Mouse (Mus musculus): ENCODE data around the gene Afdn.
"Not testable (repeated sequence)": the region's sequence is repeated elsewhere in the genome, so short reads cannot be mapped to it uniquely, and the experiment has no call there.

The Afdn gene

DNA sequence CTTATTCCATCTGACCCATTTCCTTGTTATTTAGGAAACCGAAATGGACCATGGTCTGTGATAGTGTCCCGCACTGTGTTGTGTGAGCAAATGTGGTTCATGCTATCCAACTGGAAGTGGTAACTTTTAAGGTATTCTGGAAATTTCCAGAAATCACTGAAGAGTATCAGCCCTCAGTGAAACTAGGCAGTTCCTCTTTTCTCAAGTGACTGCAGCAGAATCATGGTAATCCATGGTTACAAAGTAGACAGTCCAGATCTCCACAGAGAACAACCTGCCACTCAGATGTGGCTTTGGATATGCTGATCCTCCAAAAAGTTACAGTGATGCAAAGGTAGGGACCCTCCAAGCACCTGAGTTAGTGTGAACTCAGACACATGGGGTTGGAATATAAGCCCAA, 21.4 kb upstream of the Afdn start:
- no peak for DNase-seq (ENCODE audit: low spot score)

DNA sequence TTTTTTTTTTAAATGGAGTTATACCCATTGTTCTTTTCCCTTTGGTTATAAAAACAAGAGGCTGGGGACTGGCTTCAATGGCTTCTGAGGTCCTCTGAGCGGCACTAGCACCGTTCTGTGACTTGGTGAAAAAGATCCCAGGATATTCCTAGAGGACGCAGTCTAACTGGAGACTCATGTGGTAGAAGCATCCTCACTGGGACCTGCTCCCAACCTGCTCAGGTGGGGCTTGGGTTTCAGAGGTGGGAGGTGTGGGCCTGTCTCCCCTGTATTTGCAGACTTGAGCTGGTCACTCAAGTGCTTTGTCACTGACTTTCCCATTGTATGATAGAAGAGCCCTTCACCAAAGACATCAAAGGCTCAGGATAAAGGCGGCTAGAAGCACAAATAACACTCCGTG, 20.4 kb upstream of the Afdn start:
- DNase-seq (ENCODE audit: low spot score): no peak

DNA sequence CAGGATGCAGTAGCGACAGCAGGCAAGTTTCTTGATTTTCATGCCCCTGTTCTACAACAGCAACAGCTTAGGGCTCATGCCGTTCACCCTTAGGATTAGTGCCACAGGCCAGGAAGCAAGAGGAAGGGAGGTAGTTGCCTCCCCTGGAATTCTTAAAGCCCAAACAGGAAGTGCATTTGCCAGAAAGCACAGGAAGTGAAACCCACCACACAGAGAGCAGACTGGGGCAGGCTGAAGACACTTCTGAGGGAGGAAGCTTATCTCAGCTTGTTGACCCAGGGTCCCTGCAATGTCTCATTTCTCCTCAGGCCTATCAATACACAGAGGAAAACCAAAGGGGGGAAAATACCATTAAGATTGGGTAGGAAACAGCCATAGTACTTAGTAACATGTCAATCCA, 19.5 kb upstream of the Afdn start:
- DNase-seq (ENCODE audit: low spot score): peak; percentile 2

DNA sequence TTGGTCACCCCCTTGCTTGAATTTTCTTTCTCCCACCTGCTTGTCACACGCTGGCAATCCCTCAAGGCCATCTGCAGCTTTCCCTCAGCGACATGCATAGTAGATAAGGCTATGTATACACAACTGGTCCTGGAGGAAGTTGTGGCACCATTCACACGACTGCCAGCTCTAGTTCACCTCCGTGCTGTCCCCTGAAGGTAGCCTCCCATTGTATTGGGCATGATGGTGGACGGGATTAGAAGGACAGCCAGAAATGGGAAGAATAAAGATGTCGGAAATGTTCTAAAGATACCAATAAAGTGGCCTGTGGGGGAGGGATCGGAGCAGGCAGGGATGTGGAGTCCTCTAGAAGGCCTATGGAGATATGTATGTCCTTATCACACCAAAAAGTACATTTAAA, 18.7 kb upstream of the Afdn start:
- no peak for DNase-seq (ENCODE audit: low spot score)

DNA sequence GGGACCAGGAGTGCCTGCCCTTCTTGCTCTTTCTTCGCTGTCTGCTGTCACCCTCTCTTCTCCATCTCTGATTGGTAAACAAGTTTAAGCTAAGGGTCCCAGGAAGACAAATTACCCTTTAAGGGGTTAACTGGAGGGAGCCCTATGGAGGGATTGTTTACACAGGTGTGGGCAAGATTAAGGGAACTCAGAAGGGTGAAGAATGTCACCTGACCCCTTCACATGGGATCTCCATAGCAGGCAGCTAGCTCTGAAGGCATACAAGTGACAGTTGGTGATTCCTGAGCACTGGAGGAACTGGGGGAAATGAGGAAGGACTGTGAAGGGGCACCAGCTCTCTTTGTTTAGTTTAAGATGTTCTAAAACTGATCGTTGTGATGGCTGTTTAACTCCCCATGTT, 18.0 kb upstream of the Afdn start:
- DNase-seq (ENCODE audit: low spot score): no peak

DNA sequence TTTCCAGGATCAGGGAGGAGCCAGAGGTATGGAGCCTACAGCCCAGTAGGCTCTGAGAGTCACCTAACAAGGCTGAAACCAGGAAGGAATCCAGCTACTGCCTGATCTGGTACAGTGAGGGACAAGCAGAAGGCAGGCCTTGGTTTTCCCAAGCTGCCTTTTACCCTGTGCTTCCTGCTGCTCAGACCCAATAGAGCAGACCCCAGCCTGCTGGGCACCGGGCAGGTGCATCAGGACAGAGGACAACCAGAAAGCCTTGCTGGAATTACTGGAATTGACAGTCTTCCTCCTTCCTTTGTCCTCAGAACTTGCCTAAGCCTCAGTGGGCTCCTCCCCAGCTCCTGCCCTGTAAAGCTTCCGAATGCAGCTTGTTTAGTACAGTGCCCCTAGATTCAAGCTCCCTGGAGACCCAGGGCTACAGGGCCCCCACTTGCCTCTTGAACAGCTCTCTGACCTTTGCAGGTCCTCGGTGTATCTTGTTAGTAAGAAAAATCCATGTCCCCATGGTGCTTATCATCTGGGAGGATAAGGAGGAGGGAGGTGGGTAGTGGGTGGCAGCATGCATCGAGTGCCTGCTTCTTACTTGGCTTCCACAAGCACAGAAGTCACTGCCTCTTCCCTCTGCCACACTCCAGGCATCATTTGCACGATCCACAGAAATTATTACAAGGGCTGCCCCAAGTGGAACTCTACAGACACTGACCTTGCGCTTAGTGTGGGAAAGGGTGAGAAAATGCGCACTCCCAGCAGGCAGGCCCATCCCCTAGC, 17.2 kb upstream of the Afdn start:
- no peak for DNase-seq (ENCODE audit: low spot score)

DNA sequence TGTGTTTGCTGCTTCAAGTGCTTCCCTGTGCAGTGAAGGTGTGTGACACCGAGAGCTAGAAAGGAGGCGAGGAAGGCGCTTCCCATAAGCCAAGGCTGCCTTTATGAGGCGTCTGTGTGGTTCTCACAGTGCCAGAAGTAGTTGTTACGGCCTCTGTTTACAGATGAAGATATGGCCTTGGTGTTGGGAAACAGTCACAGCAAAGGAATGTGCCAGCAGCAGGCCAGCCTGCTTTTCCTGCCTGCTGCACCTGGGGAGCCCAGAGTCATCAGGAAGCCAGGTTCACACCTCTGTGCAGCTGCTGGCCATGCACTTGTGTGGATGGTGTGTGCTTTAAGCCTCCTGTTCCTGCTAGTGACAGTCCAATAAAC, 16.6 kb upstream of the Afdn start:
- DNase-seq (ENCODE audit: low spot score): peak; percentile 28

DNA sequence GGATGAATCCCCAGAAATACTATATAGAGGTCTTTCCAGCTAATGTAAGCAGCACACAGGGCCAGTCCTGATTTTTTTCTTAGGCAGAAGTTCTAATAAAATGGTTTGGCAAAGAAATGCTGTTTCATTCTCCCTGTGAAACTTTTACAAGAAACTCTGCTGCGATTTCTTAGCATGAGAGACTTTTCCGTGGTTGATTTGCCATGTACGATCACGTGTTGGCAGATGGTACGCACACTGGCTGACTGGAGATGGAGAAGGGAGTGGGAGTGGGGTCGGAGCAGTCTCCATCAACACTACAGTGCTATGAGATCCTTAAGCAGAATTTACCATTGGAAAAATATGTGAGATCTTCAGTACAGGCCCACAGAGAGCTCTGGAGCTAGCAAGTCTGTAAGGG, 16.1 kb upstream of the Afdn start:
- no peak for DNase-seq (ENCODE audit: low spot score)

DNA sequence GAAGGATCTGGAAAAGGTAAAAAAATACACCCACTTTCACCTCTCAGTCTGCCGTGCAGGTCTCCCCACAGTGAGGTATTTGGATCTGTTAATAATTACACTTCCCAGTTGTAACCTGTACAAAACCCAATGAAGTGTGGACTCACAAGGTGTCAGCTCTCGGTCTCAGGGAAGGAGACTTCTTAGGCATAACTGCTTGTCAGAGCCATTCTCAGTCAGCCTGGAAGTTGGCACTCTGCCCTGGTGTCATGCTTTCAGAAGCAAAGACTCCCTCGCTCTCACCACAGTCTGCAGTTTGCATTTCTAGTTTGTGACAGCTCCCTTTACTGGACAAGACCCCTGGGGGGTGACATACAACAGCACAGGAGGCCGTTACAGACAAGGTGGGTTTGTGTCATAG, 15.5 kb upstream of the Afdn start:
- peak; percentile 39 for DNase-seq (ENCODE audit: low spot score)

DNA sequence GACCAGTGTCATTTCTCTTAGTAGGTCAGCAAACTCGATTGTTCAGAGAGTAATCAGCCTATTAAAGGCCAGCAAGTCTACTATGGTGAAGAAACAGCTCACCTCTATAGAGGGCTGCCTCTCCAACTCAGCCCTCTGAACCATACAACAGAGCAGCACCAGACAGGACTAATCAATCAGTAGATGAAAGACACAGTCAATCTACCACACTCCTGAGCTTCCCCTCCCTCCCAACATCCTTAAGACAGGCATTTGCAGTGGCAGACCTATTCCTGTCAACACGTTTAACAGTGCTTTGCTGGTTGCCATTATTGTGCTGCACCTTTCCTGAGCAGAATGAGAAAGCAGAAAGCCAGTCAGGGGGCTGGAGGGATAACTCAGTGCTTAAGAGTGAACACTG, 15.0 kb upstream of the Afdn start:
- no peak for DNase-seq (ENCODE audit: low spot score)

DNA sequence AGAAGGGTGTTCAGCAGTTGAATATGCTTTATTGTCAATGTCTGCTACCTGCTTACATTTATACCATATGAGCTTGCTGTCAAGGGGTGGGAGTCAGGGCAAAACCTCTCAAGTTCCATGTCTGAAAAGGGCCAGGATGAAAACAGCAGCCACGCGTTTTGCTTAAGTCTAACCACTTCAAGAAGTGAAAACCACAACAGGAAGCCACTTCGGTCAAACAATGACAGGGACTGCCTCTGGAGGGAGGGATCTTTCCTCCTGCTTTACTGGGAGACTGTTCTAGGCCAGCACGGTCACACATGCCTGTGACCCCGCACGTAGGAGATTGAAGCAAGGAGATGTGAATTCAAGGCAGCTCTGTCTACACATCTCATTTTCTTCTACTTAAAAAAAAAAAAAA, 14.0 kb upstream of the Afdn start:
- no peak for DNase-seq (ENCODE audit: low spot score)

DNA sequence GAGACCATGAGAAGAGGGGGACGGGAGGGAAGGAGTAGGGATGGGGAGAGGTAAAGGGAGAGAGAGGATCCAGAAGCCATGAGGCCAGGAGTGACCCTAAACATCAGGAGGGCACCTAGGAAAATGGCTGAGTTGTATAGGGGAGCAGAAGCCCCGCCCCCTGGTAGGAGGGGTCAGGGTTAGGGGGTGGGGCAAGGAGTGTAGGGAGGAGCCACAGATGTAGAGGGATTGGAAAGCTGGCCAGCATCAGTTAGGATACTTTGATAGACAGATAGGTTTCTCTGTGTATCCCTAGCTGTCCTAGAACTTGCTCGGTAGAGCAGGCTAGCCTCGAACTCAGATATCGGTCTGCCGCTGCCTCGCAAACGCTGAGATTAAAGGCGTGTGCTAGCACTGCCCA, 12.7 kb upstream of the Afdn start:
- DNase-seq (ENCODE audit: low spot score): no peak

DNA sequence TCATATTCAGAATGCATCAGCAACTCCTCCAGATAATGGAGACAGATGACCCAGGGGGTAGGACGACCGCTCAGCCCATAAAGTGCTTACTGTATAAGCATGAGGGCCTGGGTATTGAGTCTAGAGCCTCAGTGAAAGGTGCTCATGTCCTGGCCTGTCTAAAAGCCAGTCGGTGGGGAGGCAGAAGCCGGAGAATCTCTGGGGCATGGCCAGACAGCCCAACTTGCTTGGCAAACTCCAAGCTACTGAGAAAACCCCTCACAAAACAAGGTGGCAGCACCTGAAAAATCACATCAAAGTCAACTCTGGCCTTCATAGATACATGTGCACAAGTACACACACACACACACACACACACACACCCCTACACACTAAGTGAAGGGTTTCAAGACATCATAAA, 11.3 kb upstream of the Afdn start:
- DNase-seq (ENCODE audit: low spot score): no peak

DNA sequence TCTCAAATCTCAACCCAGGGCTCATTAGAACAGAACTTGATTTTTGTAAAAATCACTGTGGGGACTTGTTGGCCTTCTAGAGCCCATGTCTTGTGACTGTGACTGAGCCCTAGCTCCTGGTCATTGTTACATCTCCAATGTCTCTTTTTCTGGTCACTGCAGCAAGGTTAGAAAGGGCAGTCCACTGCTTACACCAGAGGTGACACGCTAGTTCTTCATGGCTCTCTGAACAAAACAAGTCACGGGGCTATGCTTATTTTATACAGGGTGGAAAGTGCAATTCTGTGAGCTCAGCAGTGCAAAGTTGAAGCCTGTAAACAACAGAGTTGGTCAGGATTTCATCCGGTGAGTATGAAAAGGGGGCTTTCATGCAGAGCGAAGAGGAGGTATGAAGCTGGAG, 6.4 kb upstream of the Afdn start:
- DNase-seq (ENCODE audit: low spot score): no peak

DNA sequence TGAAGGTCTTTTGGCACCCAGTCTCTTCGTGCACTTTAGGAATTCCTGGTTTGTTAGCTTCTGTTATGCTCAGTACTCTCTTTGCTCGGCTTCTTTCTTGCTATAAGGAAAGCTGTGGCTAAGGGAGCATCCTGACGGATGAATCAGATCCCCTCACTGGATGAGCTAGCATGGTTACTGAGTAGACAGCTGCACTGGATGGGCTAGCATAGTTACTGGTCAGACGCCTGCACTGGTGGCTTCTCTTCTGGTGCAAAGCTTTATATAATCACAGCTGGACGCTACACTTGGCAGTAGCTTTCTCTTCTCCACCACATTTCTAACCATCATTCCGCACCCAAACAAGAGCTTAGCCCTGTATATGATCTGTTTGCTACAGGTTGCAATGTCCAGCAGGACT, 5.4 kb upstream of the Afdn start:
- no peak for DNase-seq (ENCODE audit: low spot score)

DNA sequence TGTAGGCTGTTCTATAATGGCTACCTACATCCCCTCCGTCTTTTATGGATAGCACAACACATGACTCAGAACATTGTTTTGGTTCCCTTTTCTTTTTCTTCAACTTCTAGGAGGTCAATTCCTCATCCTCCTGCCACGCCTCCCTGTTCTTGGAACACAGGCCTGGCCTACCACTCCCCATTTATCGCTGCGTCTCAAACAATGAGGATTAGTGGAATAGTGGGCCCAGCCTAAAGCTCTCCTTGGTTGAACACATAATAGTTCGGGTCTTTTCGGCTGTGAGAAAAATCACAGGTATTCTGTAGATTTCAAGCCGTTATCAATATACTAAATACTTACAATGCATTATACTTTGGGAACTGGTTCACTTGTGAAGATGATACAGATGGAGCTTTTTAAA, 1.8 kb upstream of the Afdn start:
- DNase-seq (ENCODE audit: low spot score): no peak

DNA sequence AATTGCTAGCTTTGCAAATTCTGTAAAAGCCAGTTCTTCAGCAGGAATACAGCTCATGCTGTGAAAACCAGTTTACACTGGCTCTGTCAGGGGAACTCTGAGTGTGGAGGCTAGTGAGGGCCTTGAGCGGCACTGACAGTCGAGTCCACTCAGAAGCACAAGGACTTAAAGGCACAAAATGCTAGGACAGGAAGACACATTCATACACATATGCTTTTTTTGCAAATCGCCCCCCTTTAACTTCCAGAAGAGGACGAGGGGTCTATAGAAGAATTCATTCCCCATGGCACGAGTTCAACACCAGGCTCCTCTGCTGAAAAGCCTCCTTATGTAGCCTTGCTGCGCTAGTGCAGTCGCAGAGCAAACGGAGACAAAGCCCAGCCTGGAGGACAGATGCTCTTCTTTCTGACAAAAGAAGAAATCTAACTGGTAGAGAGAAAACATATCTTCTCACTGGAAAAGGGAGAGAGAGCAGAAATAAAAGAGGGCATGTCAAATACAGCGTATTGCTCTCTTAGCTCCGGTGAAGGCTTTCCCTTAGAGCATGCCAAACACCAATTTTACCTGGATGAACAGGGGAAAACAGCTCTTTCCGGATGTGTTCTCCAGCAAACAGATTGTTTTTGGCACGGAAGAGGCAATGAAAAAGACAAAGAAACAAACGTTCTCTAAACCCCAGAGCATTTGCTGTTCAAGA, 1.0 kb upstream of the Afdn start:
- no peak for DNase-seq (ENCODE audit: low spot score)

DNA sequence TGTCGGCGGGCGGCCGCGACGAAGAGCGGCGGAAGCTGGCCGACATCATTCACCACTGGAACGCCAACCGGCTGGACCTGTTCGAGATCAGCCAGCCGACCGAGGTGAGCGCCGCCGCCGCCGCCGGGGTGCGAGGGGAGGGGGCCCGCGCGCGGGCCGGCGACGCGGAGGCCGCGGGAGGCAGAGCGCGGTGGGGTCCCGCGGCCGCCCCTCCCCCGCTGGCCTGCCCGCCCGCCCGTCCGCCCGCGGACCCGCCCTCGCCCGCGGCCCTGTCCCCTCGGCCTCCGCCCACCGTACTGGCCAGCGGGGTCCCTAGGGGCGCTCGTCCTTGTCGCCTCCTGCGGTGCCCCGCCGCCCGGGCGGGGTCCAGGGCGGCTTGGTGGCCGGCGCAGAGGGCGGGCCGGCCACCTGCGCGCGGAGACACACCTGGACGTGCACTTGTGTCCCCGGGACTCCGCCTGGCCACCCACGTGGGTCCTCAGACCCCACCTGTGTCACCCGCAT, 388 bp downstream of the Afdn start:
- no peak for DNase-seq (ENCODE audit: low spot score)

DNA sequence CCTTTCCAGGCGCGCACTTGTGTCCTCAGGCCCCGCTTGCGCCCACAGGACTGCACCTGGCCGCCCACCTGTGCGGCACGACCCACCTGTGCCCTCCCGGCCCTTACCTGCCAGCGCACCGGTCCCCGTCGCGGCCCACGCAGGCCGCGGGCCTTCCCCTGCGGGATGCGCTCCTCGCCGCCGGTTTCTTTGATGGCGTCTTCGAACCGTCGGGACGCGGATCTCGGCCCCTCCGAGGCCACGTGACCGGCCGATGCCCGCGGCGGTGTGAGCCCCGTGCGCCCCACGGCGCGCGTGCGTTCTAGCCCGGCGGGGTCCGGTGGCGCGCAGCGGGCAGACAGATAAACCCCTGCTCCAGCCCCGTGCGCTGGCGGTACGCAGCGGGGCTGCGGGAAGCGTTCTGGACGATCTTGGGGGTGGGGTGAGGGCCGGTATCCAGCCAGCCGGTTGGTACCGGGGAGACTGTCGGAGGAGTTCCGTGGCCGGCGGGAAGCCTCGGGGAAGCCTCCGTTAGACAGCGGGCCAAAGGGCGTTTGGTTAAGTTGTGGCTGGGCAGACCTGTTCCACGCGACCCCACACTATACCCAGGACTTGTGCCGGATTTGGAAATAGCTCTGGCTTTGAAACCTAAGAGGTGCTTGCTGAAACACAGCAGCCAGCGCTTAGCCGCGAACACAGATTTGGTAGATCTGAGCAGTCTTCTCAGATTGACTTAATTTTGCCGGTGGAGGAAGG, 1.0 kb downstream of the Afdn start, which contains the start of gene Tcte2:
Gene Tcte2 (minus strand): TSS at position 647 of the 735 bp plus-strand sequence.
- peak; percentile 54 for DNase-seq (ENCODE audit: low spot score)

DNA sequence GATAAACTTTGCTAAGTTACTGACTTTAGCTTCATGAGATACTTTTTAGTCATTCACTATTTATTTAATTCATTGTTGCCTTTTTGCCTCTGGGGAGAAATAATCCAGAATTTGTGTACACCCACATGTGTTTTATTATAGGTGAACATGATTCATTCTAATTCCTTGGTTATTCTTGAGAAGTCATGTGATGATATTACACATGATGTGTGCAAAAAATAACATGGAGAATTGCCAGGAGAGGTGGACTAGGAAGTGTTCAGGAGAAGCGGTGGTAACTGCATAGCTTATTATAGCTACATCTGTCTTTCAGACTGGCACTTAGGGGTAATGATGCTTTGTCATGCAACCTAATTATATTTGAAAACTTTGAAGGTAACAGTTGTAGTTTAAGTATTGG, 3.5 kb downstream of the Afdn start:
- no peak for DNase-seq (ENCODE audit: low spot score)

DNA sequence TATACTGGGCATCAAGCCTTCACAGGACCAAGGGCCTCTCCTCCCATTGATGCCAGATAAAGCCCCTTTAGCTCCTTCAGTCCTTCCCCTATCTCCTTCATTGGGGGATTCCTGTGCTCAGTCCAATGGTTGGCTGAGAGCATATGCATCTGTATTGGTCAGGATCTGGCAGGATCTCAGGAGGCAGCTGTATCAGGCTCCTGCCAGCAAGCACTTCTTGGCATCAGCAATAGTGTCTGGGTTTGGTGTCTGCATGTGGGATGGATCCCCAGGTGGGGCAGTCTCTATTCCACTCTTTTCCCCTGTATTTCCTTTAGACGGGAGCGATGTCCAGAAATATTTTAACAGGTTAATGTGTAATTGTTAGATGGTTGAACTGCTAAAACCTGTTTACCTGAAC, 4.6 kb downstream of the Afdn start:
- DNase-seq (ENCODE audit: low spot score): not testable (repeated sequence)

DNA sequence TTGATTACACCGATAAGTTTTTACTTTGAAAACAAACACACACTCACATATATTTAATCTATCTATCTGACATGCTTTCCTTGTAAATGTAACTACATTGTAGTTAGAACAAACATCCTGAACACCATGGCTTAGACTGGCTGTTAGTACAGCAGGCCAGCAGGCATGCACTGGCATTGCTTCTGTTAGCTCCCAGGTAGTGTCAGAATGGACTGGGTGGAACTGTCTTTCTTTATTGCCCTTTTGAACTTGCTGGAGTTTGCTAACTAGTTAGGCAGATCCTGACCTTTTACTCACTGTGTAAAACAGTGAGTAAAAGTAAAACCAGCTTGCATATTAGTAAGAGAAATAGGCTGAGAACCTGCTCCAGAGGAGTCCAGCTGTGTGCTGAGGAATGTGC, 8.2 kb downstream of the Afdn start:
- DNase-seq (ENCODE audit: low spot score): no peak

DNA sequence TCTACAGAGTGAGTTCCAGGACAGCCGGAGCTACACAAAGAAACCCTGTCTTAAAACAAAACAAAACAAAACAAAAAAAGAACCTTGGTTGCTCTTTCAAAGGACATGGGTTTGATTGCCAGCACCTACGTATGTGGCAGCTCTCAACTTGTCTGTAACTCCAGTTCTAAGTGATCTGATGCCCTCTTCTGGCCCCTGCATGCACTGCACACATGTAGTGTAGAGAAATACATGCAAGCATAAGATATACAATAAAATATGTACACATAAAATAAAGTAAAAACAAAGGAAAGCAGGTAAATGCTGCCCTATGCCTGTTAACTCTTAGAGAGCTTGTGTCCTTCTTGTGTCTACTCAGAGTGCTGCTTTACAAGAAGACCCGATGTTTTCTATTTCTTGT, 8.9 kb downstream of the Afdn start:
- DNase-seq (ENCODE audit: low spot score): no peak
